38 mouse cellular contexts compared by ENCODE assay signal in genomic region chr5:90840902-90841869, GRCm38 (mm10). TPM values are rescaled to one million over a fixed set of nuclear protein-coding genes. Genes with fewer than 3 reads are reported as not detected.
DNase-seq lines count a peak whose midpoint lies in the region; ATAC-seq and TF ChIP-seq lines count a peak whose summit lies in the region.
"Had no signal": no experiment of that assay in that cellular context is flagged by ENCODE, and none has a peak within 500 bp of the region (broad histone marks: within the 10 kb centered on the region; RNA-seq: fewer than 3 reads in every experiment).

No protein-coding gene starts in this region.

- no peaks in the 10 kb centered on the region for H3K36me3 ChIP-seq in lung, embryonic 15.5 days
- H3K36me3 ChIP-seq in MEL (ENCODE audit: control insufficient read depth in 1 of 2, insufficient read depth in 2 of 2, low read length in 2 of 2) = no peaks in the 10 kb centered on the region
- no peaks in the 10 kb centered on the region for H3K36me3 ChIP-seq in intestine, embryonic 16.5 days (ENCODE audit: control insufficient read depth, insufficient read depth, low read length)
- H3K36me3 ChIP-seq: forebrain, embryonic 10.5 days; forebrain, embryonic 15.5 days; heart, embryonic 13.5 days; intestine, embryonic 15.5 days; midbrain, embryonic 13.5 days; stomach, embryonic 15.5 days had no signal

- no peak overlapping the region for H3K4me3 ChIP-seq in lung, embryonic 15.5 days
- H3K4me3 ChIP-seq in MEL (ENCODE audit: control insufficient read depth in 1 of 2, insufficient read depth in 1 of 2, low read depth in 2 of 2, low read length in 2 of 2) = no peak overlapping the region
- H3K4me3 ChIP-seq in embryonic fibroblast, embryonic 13.5 days (ENCODE audit: insufficient read depth, low read length) = no peak overlapping the region
- H3K4me3 ChIP-seq in intestine, embryonic 16.5 days (ENCODE audit: low read length) = no peak overlapping the region
- H3K4me3 ChIP-seq: forebrain, embryonic 10.5 days; forebrain, embryonic 15.5 days; heart, embryonic 13.5 days; intestine, embryonic 15.5 days; midbrain, embryonic 13.5 days; stomach, embryonic 15.5 days had no signal

- DNase-seq in heart, adult 8-10 months (ENCODE audit: low spot score) = peak; percentile 43
- DNase-seq in heart, postnatal 4 days = no peak
- DNase-seq in lung, postnatal 25 days (ENCODE audit: low spot score) = no peak
- no peak for DNase-seq in MEL (ENCODE audit: low read depth, low spot score)
- DNase-seq in gastrocnemius, adult 18-20 months (ENCODE audit: low spot score) = no peak
- DNase-seq: adrenal gland, adult 2 months; adrenal gland, postnatal 36 days; cerebellum, adult 18-20 months; cerebellum, postnatal 10 days; kidney, adult 8-10 months; kidney, postnatal 4 days had no signal

- no peak overlapping the region for H3K27ac ChIP-seq in lung, embryonic 15.5 days
- no peak overlapping the region for H3K27ac ChIP-seq in MEL (ENCODE audit: control insufficient read depth, low read depth, low read length)
- 0 out of 2 replicates have a peak overlapping the region, but pooled peaks have one; percentile 16 for H3K27ac ChIP-seq in embryonic fibroblast, embryonic 13.5 days (ENCODE audit: insufficient read depth, low read length)
- no peak overlapping the region for H3K27ac ChIP-seq in intestine, embryonic 16.5 days (ENCODE audit: low read length)
- H3K27ac ChIP-seq: forebrain, embryonic 10.5 days; forebrain, embryonic 15.5 days; heart, embryonic 13.5 days; hindbrain, postnatal 0 days; intestine, embryonic 15.5 days; kidney, postnatal 0 days; macrophage; midbrain, embryonic 13.5 days; stomach, embryonic 15.5 days had no signal

- no peak for TF ChIP-seq EP300 in MEL (IDR thresholded peaks at IDR 0.05; ENCODE audit: low read depth in 1 of 2, low read length in 2 of 2)

- 59% methylated on average over 7 of the region's 7 CpGs for WGBS in lung, embryonic 15.5 days
- WGBS in intestine, embryonic 16.5 days = 73% methylated on average over 7 of the region's 7 CpGs

- no peak for TF ChIP-seq POLR2A in MEL (IDR thresholded peaks at IDR 0.05; ENCODE audit: control insufficient read depth in 1 of 2, insufficient read depth in 1 of 2, low read depth in 1 of 2, low read length in 2 of 2, poor library complexity in 1 of 2)
- no peak for TF ChIP-seq POLR2A in embryonic fibroblast, embryonic 13.5 days (IDR thresholded peaks at IDR 0.05; ENCODE audit: low read depth, low read length)

- TF ChIP-seq RAD21 in MEL (IDR thresholded peaks at IDR 0.05; ENCODE audit: low read depth, low read length) = no peak

- ATAC-seq in lung, embryonic 15.5 days (ENCODE audit: borderline replicate concordance, extremely low read depth, low FRiP score, low TSS enrichment) = peak; percentile 69; the same call in 1 of the 2 replicates
- no peak for ATAC-seq in intestine, embryonic 16.5 days
- ATAC-seq: CD4-positive, CD25-positive, alpha-beta regulatory T cell, adult 4 months; forebrain, embryonic 15.5 days; hindbrain, postnatal 0 days; intestine, embryonic 15.5 days; midbrain, embryonic 13.5 days had no signal

- H3K27me3 ChIP-seq in lung, embryonic 15.5 days = no peaks in the 10 kb centered on the region
- H3K27me3 ChIP-seq in MEL (ENCODE audit: control insufficient read depth in 1 of 2, insufficient read depth in 2 of 2, low read length in 2 of 2) = peaks cover 0 to 4% of the 10 kb centered on the region in 2 experiments; a peak in 3 of 4 replicates
- H3K27me3 ChIP-seq in intestine, embryonic 16.5 days (replicated peaks; ENCODE audit: control insufficient read depth, insufficient read depth, low read length) = no peaks in the 10 kb centered on the region
- H3K27me3 ChIP-seq: forebrain, embryonic 15.5 days; heart, embryonic 13.5 days; intestine, embryonic 15.5 days; midbrain, embryonic 13.5 days; stomach, embryonic 15.5 days had no signal

- no peak overlapping the region for H3K4me2 ChIP-seq in lung, embryonic 15.5 days
- no peak overlapping the region for H3K4me2 ChIP-seq in intestine, embryonic 16.5 days (ENCODE audit: low read depth, low read length)
- H3K4me2 ChIP-seq: forebrain, embryonic 15.5 days; heart, embryonic 13.5 days; intestine, embryonic 15.5 days; liver, embryonic 11.5 days; midbrain, embryonic 13.5 days; stomach, embryonic 15.5 days had no signal

- H3K9me3 ChIP-seq in lung, embryonic 15.5 days = no peaks in the 10 kb centered on the region
- no peaks in the 10 kb centered on the region for H3K9me3 ChIP-seq in MEL (replicated peaks; ENCODE audit: insufficient read depth, low read length)
- H3K9me3 ChIP-seq in intestine, embryonic 16.5 days (ENCODE audit: control insufficient read depth, low read length) = no peaks in the 10 kb centered on the region
- H3K9me3 ChIP-seq: forebrain, embryonic 10.5 days; forebrain, embryonic 15.5 days; heart, embryonic 13.5 days; intestine, embryonic 15.5 days; midbrain, embryonic 13.5 days; stomach, embryonic 15.5 days had no signal

- no peak for TF ChIP-seq CTCF in MEL (IDR thresholded peaks at IDR 0.05 in 2 of 3, conservative IDR thresholded peaks at IDR 0.05 in 1 of 3; ENCODE audit: control insufficient read depth in 1 of 3, insufficient read depth in 1 of 3, low read depth in 2 of 3, low read length in 3 of 3, poor library complexity in 1 of 3, severe bottlenecking in 1 of 3)
- TF ChIP-seq CTCF in embryonic fibroblast, embryonic 13.5 days (IDR thresholded peaks at IDR 0.05; ENCODE audit: borderline replicate concordance, insufficient read depth, low read length) = no peak

- H3K4me1 ChIP-seq in lung, embryonic 15.5 days = 0 out of 2 replicates have a peak, but pooled peaks cover 3% of the 10 kb centered on the region
- H3K4me1 ChIP-seq in MEL (ENCODE audit: control insufficient read depth in 1 of 2, insufficient read depth in 2 of 2, low read length in 2 of 2) = no peaks in the 10 kb centered on the region
- peaks cover 6% of the 10 kb centered on the region for H3K4me1 ChIP-seq in embryonic fibroblast, embryonic 13.5 days (ENCODE audit: control insufficient read depth, insufficient read depth, low read length)
- no peaks in the 10 kb centered on the region for H3K4me1 ChIP-seq in intestine, embryonic 16.5 days (ENCODE audit: control insufficient read depth, insufficient read depth, low read length)
- H3K4me1 ChIP-seq: forebrain, embryonic 10.5 days; forebrain, embryonic 15.5 days; heart, embryonic 13.5 days; intestine, embryonic 15.5 days; midbrain, embryonic 13.5 days; stomach, embryonic 15.5 days had no signal

- no peak overlapping the region for H3K9ac ChIP-seq in lung, embryonic 15.5 days
- H3K9ac ChIP-seq in MEL (ENCODE audit: control insufficient read depth, low read depth, low read length, poor library complexity, severe bottlenecking) = no peak overlapping the region
- no peak overlapping the region for H3K9ac ChIP-seq in intestine, embryonic 16.5 days (ENCODE audit: low read depth, low read length)
- H3K9ac ChIP-seq: forebrain, embryonic 15.5 days; heart, embryonic 13.5 days; intestine, embryonic 15.5 days; midbrain, embryonic 13.5 days; stomach, embryonic 15.5 days had no signal

- H3K79me2 ChIP-seq in MEL (ENCODE audit: control insufficient read depth, insufficient read depth, low read length, poor library complexity) = no peaks in the 10 kb centered on the region

TF ChIP-seq in MEL, 35 proteins besides CTCF, POLR2A, EP300 and RAD21:
- peak; percentile 62 for TF ChIP-seq MAFK (IDR thresholded peaks at IDR 0.05; ENCODE audit: borderline replicate concordance, low read depth, low read length)
- no peak for TF ChIP-seq ETS1 (IDR thresholded peaks at IDR 0.05; ENCODE audit: low read depth, low read length)

RNA-seq across cellular contexts. Expression of gene Cxcl15, which starts 46.9 kb away (rescaled TPM):
- total RNA-seq in heart, adult 8-10 months (2022) = not detected
- total RNA-seq in heart, postnatal 4 days (2021) = not detected
- polyA plus RNA-seq in lung, embryonic 15.5 days (2015; fragmentation: Nextera tagmentation; extraction: Ambion mirVana) = 13.4 and 14.1 TPM in 2 replicates
- total RNA-seq in MEL (2012; rRNA removed) = not detected in 2 replicates
- polyA plus RNA-seq in MEL (2012; ENCODE audit: insufficient read depth in 1 of 2, insufficient read length in 2 of 2, low read depth in 1 of 2, low replicate concordance in 2 of 2, missing spikeins in 1 of 2) = not detected
- polyA plus RNA-seq in embryonic fibroblast, embryonic 13.5 days (2011; ENCODE audit: insufficient read length, low read depth, missing spikeins) = 0.85 and 3.5 TPM in 2 replicates
- polyA plus RNA-seq in intestine, embryonic 16.5 days (2015; fragmentation: Nextera tagmentation; extraction: Ambion mirVana) = 0.18 and 0.22 TPM in 2 replicates
- total RNA-seq in gastrocnemius, adult 18-20 months (2021) = not detected
- total RNA-seq: adrenal gland, adult 2 months; adrenal gland, postnatal 36 days; gastrocnemius, adult 8-10 months; gastrocnemius, postnatal 4 days; heart, postnatal 10 days; hindbrain, postnatal 0 days; layer of hippocampus, adult 8-10 months; layer of hippocampus, postnatal 25 days; left cerebral cortex, adult 8-10 months; left cerebral cortex, postnatal 36 days; megakaryocyte-erythroid progenitor cell, adult 5-6 weeks; monocyte, adult 5-6 weeks had no signal
- polyA plus RNA-seq: adrenal gland, adult 2 months; brain, embryonic 14.5 days; CD4-positive, CD25-positive, alpha-beta regulatory T cell, adult 4 months; cortical plate, adult 2 months; forebrain, embryonic 10.5 days; forebrain, embryonic 15.5 days; hindbrain, postnatal 0 days; liver, embryonic 11.5 days; liver, embryonic 16.5 days; macrophage; midbrain, embryonic 13.5 days; neural tube, embryonic 14.5 days had no signal

RNA-seq across cellular contexts. Expression of gene Cxcl1, which starts 49.9 kb away (rescaled TPM):
- total RNA-seq in heart, adult 8-10 months (2022) = 1 to 10 TPM in 2 of 4 experiments, under 1 TPM in 2; 0.38 to 1.3 (median 0.92) TPM
- total RNA-seq in heart, postnatal 4 days (2021) = under 1 TPM; 0.45 to 0.72 TPM
- polyA plus RNA-seq in lung, embryonic 15.5 days (2015; fragmentation: Nextera tagmentation; extraction: Ambion mirVana) = 0.40 and 0.69 TPM in 2 replicates
- total RNA-seq in MEL (2012; rRNA removed) = not detected in 2 replicates
- polyA plus RNA-seq in MEL (2012; ENCODE audit: insufficient read depth in 1 of 2, insufficient read length in 2 of 2, low read depth in 1 of 2, low replicate concordance in 2 of 2, missing spikeins in 1 of 2) = not detected
- 22.0 and 40.1 TPM in 2 replicates for polyA plus RNA-seq in embryonic fibroblast, embryonic 13.5 days (2011; ENCODE audit: insufficient read length, low read depth, missing spikeins)
- polyA plus RNA-seq in intestine, embryonic 16.5 days (2015; fragmentation: Nextera tagmentation; extraction: Ambion mirVana) = 0.73 and 0.76 TPM in 2 replicates
- total RNA-seq in gastrocnemius, adult 18-20 months (2021) = under 1 TPM in 1 of 2 experiments, not detected in 1; 0.25 TPM
- total RNA-seq: gastrocnemius, adult 8-10 months; hindbrain, postnatal 0 days; left cerebral cortex, postnatal 36 days; monocyte, adult 5-6 weeks had no signal
- polyA plus RNA-seq: CD4-positive, CD25-positive, alpha-beta regulatory T cell, adult 4 months; forebrain, embryonic 10.5 days; midbrain, embryonic 13.5 days; neural tube, embryonic 14.5 days had no signal

RNA-seq across cellular contexts. Expression of gene Cxcl3, which starts 55.3 kb away (rescaled TPM):
- total RNA-seq in heart, adult 8-10 months (2022) = not detected
- total RNA-seq in heart, postnatal 4 days (2021) = not detected
- polyA plus RNA-seq in lung, embryonic 15.5 days (2015; fragmentation: Nextera tagmentation; extraction: Ambion mirVana) = 0.20 TPM in 1 of 2 replicates, not detected in the other
- total RNA-seq in MEL (2012; rRNA removed) = not detected in 2 replicates
- not detected for polyA plus RNA-seq in MEL (2012; ENCODE audit: insufficient read depth in 1 of 2, insufficient read length in 2 of 2, low read depth in 1 of 2, low replicate concordance in 2 of 2, missing spikeins in 1 of 2)
- 2.5 and 2.8 TPM in 2 replicates for polyA plus RNA-seq in embryonic fibroblast, embryonic 13.5 days (2011; ENCODE audit: insufficient read length, low read depth, missing spikeins)
- 0.13 TPM in 1 of 2 replicates, not detected in the other for polyA plus RNA-seq in intestine, embryonic 16.5 days (2015; fragmentation: Nextera tagmentation; extraction: Ambion mirVana)
- total RNA-seq in gastrocnemius, adult 18-20 months (2021) = not detected
- total RNA-seq: adrenal gland, adult 2 months; adrenal gland, postnatal 36 days; gastrocnemius, adult 8-10 months; gastrocnemius, postnatal 4 days; heart, postnatal 10 days; hindbrain, postnatal 0 days; layer of hippocampus, adult 8-10 months; layer of hippocampus, postnatal 25 days; left cerebral cortex, adult 8-10 months; left cerebral cortex, postnatal 36 days; monocyte, adult 5-6 weeks had no signal
- polyA plus RNA-seq: brain, embryonic 14.5 days; cortical plate, adult 2 months; forebrain, embryonic 10.5 days; forebrain, embryonic 15.5 days; heart, embryonic 13.5 days; liver, embryonic 16.5 days; midbrain, embryonic 13.5 days; neural tube, embryonic 14.5 days; stomach, embryonic 15.5 days had no signal
